Mouse (Mus musculus) C2C12 (cell line): ENCODE results near the gene Mapk11. TPM values are rescaled to one million over a fixed set of nuclear protein-coding genes. Genes with fewer than 3 reads are reported as not detected.

Experiments
- H3K27me3 ChIP-seq: one replicate; pipeline ENCODE4 v1.6.1; 2011; ENCODE audit not compliant: control insufficient read depth, insufficient read depth, insufficient read length
- H3K36me3 ChIP-seq: one replicate; pipeline ENCODE4 v1.6.1; 2011; ENCODE audit not compliant: control insufficient read depth, insufficient read depth
- H3K4me3 ChIP-seq: one replicate; pipeline ENCODE4 v1.5.1; 2011; ENCODE audit warnings: mild to moderate bottlenecking, control low read depth; ENCODE audit not compliant: poor library complexity, insufficient read depth, severe bottlenecking
- H3K79me2 ChIP-seq: one replicate; pipeline ENCODE4 v1.6.1; 2011; ENCODE audit not compliant: control insufficient read depth, insufficient read depth
- H3K79me3 ChIP-seq: one replicate; pipeline ENCODE4 v1.6.1; 2011; ENCODE audit warnings: low read depth, control low read depth
- H3ac ChIP-seq: one replicate; pipeline ENCODE3; 2011; ENCODE audit warnings: low read depth; ENCODE audit not compliant: control insufficient read depth, insufficient read length
- CEBPB ChIP-seq: IDR thresholded peaks from one replicate; pipeline ENCODE4 v1.6.1; 2011; ENCODE audit warnings: low read depth, mild to moderate bottlenecking, control low read depth, moderate library complexity
- CTCF ChIP-seq: IDR thresholded peaks from one replicate; pipeline ENCODE4 v1.5.1; 2011; ENCODE audit not compliant: control insufficient read depth, insufficient read depth, insufficient read length
- FOSL1 ChIP-seq: IDR thresholded peaks from one replicate; pipeline ENCODE4 v1.8.0; 2011; ENCODE audit warnings: mild to moderate bottlenecking, low read length; ENCODE audit not compliant: poor library complexity, insufficient read depth, severe bottlenecking
- MAX ChIP-seq: IDR thresholded peaks from one replicate; pipeline ENCODE4 v1.6.1; 2011; ENCODE audit warnings: mild to moderate bottlenecking, control low read depth
- MYOD1 ChIP-seq: IDR thresholded peaks from one replicate; pipeline ENCODE4 v1.6.1; 2011; ENCODE audit warnings: low read depth; ENCODE audit not compliant: control insufficient read depth, insufficient read length
- MYOG ChIP-seq: IDR thresholded peaks from one replicate; pipeline ENCODE4 v1.6.1; 2011; ENCODE audit not compliant: control insufficient read depth, insufficient read length; ENCODE audit errors: extremely low read depth
- USF1 ChIP-seq: IDR thresholded peaks from one replicate; pipeline ENCODE4 v1.6.1; 2011; ENCODE audit warnings: low read depth, mild to moderate bottlenecking, control low read depth, moderate library complexity
- polyA plus RNA-seq: library from polyadenylated mRNA; unstranded; fragments of >200 nt; fragmentation: generic; extraction: Trizol; gene quantifications from one replicate; pipeline ENCODE4 v1.2.1, GENCODE M21; 2012; ENCODE audit warnings: missing spikeins

Mapk11 gene
- polyA plus RNA-seq, 1 experiment: 14.9 TPM

DNA sequence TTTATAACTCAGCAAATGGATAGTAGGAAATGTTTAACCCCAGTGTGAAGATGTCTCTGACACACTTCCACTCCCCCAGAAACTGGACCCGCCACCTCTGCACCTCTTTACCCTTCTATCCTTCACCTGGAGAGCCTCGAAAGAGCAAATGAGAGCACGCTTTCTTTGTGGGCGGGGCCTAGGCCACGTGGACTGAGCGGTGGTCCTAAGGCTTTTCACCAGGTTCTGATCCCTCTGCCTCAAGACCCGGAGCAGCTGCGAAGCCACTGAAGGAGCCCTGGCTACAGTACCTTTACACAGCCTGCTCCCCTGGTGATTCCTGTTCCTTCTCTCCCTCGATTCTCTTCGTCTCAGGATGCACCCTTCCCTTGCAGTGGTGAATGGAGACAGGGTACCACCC is 2.0 kb downstream of the Mapk11 start:
- Histone ChIP-seq H3K79me3 (no peaks in the 10 kb centered on the region), H3K79me2 (peaks cover 10% of the 10 kb centered on the region), H3K27me3 (no peaks in the 10 kb centered on the region), H3ac (no peak overlapping the region), H3K36me3 (peaks cover 15% of the 10 kb centered on the region), H3K4me3 (no peak overlapping the region)
- TF ChIP-seq USF1 (no peak), CTCF (no peak), CEBPB (no peak), MYOD1 (no peak), MYOG (no peak), FOSL1 (no peak), MAX (no peak)

DNA sequence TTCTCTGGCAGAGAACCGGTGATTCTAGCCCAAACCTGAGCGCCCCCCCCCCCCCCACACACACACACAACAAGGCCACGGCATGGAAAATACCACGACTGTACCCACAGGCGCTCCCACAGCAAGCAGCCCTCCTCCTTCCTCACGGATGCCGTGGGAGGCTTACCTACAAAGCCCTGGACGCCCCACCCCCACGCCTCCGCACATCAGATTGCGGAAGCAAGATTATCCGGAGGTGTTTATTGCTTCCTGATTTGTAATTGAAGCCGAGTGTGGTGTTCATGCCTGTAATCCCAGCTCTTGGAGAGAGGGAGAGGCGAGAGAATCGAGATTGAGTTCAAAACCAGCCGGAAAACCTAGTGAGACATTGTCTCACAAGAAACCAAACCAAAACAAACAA is 2.4 kb downstream of the Mapk11 start:
- Histone ChIP-seq H3K79me2 (peaks cover 10% of the 10 kb centered on the region), H3K4me3 (no peak overlapping the region), H3K27me3 (no peaks in the 10 kb centered on the region), H3ac (no peak overlapping the region), H3K79me3 (no peaks in the 10 kb centered on the region), H3K36me3 (peaks cover 15% of the 10 kb centered on the region)
- no peak for TF ChIP-seq USF1
- no peak for TF ChIP-seq MYOG
- no peak for TF ChIP-seq FOSL1
- TF ChIP-seq MYOD1: no peak
- TF ChIP-seq CEBPB: no peak
- TF ChIP-seq CTCF: no peak
- TF ChIP-seq MAX: no peak

DNA sequence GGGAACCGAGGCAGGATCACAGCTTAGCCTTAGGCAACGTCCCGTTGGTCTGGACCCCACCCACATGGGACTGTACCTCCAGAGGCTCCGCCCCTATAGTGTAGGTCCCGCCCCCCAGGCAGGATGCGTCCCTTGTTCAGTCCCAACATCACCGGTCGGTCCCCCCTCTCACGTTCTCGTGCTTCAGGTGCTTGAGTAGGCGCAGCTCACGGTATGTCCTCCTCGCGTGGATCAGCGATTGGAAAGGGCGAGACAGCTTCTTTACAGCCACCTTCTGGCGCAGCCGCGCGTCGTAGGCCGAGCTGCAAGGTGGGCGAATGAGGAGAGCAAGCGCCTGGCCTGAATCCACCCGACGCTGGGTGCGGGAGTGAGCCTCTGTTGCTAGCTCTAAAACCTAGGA is 2.9 kb downstream of the Mapk11 start:
- Histone ChIP-seq H3K27me3 (no peaks in the 10 kb centered on the region), H3K79me2 (peaks cover 10% of the 10 kb centered on the region), H3ac (no peak overlapping the region), H3K36me3 (peaks cover 15% of the 10 kb centered on the region), H3K4me3 (no peak overlapping the region), H3K79me3 (no peaks in the 10 kb centered on the region)
- no peak for TF ChIP-seq MAX
- no peak for TF ChIP-seq USF1
- TF ChIP-seq MYOD1: no peak
- no peak for TF ChIP-seq CEBPB
- TF ChIP-seq MYOG: no peak
- no peak for TF ChIP-seq FOSL1
- TF ChIP-seq CTCF: no peak

DNA sequence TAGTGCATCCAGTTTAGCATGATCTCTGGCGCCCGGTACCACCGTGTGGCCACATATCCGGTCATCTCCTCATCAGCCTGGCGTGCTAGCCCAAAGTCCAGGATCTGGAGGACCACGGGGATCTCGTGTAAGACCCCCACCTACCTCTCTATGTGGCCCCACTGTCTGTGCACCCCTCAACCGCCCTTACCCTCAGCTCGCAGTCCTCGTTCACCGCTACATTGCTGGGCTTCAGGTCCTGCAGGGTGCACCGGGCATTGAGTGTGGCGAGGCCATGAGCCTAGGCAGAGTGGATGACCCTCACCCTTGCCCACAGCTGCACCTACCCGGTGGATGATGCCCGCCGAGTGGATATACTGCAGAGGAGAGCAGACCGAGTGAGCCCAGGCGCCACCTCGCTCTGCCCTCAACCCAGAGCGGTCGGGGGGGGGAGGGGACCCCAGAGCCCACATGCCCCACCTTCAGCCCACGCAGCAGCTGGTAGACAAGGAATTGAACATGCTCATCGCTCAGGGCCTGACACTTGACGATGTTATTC is 3.5 kb downstream of the Mapk11 start:
- H3K36me3 ChIP-seq: peaks cover 15% of the 10 kb centered on the region
- H3K79me2 ChIP-seq: peaks cover 10% of the 10 kb centered on the region
- no peaks in the 10 kb centered on the region for H3K27me3 ChIP-seq
- H3K4me3 ChIP-seq: no peak overlapping the region
- no peaks in the 10 kb centered on the region for H3K79me3 ChIP-seq
- no peak overlapping the region for H3ac ChIP-seq
- TF ChIP-seq MYOD1: no peak
- no peak for TF ChIP-seq CEBPB
- no peak for TF ChIP-seq MYOG
- TF ChIP-seq USF1: no peak
- no peak for TF ChIP-seq MAX
- TF ChIP-seq FOSL1: no peak
- no peak for TF ChIP-seq CTCF

DNA sequence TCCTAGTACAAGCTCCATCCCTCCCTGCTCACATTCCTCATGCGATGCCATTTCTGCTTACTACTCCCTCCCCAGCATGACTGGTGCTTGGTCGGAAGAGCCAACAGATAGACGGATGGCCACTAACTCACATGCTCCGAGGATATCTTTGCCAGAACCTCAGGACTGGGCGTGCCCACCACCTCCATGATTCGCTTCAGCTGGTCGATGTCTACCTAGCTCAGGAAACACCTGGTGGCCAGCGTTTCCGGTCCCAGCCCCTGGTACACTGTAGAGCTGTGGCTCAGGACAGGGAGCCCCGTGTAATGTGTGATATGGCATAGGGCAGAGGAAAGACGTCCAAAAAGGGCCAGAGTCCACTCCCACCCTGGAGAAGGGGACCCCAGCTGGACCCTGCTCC is 4.5 kb downstream of the Mapk11 start:
- H3K79me3 ChIP-seq: no peaks in the 10 kb centered on the region
- no peak overlapping the region for H3K4me3 ChIP-seq
- no peaks in the 10 kb centered on the region for H3K27me3 ChIP-seq
- no peak for TF ChIP-seq FOSL1
- no peak for TF ChIP-seq CTCF
- TF ChIP-seq USF1: no peak
- TF ChIP-seq MYOD1: no peak
- TF ChIP-seq CEBPB: no peak
- TF ChIP-seq MAX: no peak
- no peak for TF ChIP-seq MYOG
- H3ac ChIP-seq: no peak overlapping the region
- peaks cover 10% of the 10 kb centered on the region for H3K79me2 ChIP-seq
- H3K36me3 ChIP-seq: peaks cover 15% of the 10 kb centered on the region

DNA sequence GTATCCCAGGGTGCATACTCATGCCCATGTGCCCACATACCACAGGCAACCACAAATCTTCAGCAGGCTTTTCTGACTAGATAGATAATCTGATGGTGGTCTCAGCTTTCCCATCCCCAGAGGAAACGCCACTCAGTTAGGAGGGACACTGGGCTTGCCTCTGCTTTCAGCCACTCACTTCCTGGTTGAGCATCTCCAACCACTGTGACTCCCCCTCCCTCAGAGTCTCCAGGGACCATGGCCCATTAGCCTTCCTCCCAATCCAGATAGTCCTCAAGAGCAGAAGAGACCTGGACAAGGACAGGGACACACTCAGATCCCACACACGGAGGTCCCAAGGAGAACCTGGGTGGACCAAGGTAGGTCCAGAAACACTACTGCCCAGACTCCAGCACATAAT is 6.3 kb downstream of the Mapk11 start:
- Histone ChIP-seq H3K4me3 (no peak overlapping the region), H3K79me2 (peaks cover 14% of the 10 kb centered on the region), H3K27me3 (no peaks in the 10 kb centered on the region), H3K36me3 (peaks cover 15% of the 10 kb centered on the region), H3ac (no peak overlapping the region), H3K79me3 (peaks cover 2% of the 10 kb centered on the region)
- TF ChIP-seq MYOD1 (no peak), CEBPB (no peak), MAX (no peak), CTCF (no peak), FOSL1 (no peak), USF1 (no peak), MYOG (no peak)
